Mouse (Mus musculus): ENCODE measurements around the gene Hist1h3g.
"Not testable (repeated sequence)": the region's sequence is repeated elsewhere in the genome, so short reads cannot be mapped to it uniquely, and the experiment has no call there.

Gene Hist1h3g

DNA sequence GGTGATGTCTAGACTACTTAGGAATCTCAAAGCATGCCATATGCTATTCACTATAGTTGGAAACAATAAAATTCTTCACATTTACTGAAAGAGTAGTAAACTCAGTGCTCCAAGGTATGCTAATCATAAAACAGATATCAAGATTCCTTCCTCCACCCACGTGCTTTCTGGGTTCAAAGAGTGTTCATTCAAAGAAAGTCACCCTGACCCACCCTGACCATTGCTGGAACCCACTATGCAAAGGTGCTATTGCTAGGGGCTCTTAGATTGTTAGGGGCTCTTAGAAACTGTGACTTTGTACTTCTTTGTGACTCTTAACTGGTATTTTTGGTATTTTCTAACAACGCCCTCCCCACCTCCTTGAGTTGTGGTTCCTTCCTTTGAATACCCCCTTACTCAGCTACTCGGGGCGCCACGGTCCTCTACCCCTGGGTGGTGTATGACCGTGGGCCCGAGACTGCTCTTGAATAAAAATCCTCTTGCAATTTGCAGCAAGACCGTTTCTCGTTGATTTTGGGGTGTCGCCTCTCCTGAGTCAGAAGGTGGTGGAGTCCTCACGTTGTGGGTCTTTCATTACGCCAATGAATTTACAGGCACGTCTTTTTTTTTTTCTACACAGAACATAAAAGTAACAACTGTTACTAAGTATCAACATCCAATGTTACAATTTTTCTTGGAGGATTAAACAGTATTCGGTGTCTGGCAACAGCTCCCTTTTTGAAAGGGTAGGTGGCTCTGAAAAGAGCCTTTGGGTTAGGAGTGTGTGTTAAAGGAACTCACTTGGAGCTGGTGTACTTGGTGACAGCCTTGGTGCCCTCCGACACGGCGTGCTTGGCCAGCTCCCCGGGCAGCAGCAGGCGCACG, 38.0 kb downstream of the Hist1h3g start:
- in situ Hi-C loops (cut with MboI; ENCODE audit: low sequenced_read_pairs) = loop anchor here (25.0 kb wide), 1 partner anchor 1786 kb away; the partner anchor contains the start of genes Hist1h1b, Hist1h2an, Hist1h2bp and Hist1h3i

GRCm38 (mm10) chr13:23573898-23574524, 38.8 kb downstream of the Hist1h3g start, which contains the start of the genes Hist1h2bf and Hist1h2ad:
Gene Hist1h2bf (minus strand): TSS chr13:23574196.
Gene Hist1h2ad (plus strand): TSS chr13:23574381.
- in situ Hi-C loops (cut with MboI; ENCODE audit: low sequenced_read_pairs) = loop anchor here (25.0 kb wide), 1 partner anchor 1787 kb away; the partner anchor contains the start of genes Hist1h1b, Hist1h2an, Hist1h2bp and Hist1h3i

GRCm38 (mm10) chr13:23574546-23575170, 39.4 kb downstream of the Hist1h3g start:
- in situ Hi-C loops (cut with MboI; ENCODE audit: low sequenced_read_pairs) = loop anchor here (25.0 kb wide), 1 partner anchor 1787 kb away; the partner anchor contains the start of genes Hist1h1b, Hist1h2an, Hist1h2bp and Hist1h3i

DNA sequence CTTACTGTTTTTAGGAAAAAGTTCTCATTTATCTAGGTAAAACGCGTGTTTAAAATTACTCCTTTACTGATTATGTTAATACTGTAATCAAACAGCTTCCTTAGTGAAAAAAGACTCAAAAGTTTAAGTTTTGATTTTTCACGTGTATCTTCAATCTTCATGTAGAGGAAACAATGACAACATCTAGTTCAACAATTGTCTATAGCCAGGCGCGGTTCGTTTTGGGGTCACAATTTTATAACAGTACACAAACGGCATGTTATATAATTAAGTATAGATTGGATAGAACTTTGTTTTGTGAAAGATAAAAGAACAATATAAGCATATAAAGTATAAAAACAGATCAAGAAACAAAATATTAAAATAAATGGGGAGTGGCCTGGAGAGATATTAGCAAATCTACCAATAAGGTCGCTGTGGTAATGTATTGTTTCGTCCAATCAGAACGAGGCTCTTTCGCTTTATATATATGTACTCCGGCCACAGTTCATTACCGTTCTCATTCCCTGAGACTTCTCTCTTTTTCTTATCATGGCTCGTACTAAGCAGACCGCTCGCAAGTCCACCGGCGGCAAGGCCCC, 40.1 kb downstream of the Hist1h3g start, which contains the start of gene Hist1h3d:
Hist1h3d (plus strand) TSS at position 493 of the 581 bp plus-strand sequence.
- in situ Hi-C loops (cut with MboI; ENCODE audit: low sequenced_read_pairs) = no loop called here

DNA sequence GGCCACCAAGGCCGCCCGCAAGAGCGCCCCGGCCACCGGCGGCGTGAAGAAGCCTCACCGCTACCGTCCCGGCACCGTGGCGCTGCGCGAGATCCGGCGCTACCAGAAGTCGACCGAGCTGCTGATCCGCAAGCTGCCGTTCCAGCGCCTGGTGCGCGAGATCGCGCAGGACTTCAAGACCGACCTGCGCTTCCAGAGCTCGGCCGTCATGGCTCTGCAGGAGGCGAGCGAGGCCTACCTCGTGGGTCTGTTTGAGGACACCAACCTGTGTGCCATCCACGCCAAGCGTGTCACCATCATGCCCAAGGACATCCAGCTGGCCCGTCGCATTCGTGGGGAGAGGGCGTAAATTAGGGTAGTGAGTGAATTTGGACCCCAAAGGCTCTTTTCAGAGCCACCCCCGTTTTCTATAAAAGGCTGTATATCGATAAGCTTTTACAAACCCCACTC, 40.7 kb downstream of the Hist1h3g start:
- in situ Hi-C loops (cut with MboI; ENCODE audit: low sequenced_read_pairs) = not testable (repeated sequence)

DNA sequence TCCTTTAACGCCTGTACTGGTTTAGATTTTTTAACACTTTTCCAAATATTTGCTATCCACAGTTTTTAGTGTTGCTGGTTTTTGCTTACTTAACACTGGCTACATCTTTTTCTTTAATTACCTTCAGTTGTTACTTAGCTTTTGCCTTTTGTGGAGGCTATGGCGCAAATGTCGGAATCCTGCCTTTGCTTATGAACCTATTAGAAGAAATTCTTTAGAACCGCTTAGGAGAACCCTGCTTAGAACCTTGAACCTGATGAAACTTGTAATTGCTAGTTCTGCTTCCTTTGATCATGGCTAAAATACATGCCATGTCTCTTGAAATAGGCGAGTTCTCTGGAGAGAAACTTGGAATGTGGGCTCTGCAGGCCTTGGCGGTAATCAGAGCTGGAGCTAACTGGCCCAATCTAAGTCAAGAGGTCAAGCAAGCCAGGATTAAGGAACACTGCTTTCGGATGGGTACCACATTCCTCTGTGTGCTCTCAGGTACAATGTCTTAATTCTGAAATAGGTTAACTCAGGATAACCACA, 41.2 kb downstream of the Hist1h3g start:
- in situ Hi-C loops (cut with MboI; ENCODE audit: low sequenced_read_pairs) = no loop called here

GRCm38 (mm10) chr13:23576906-23577639, 41.9 kb downstream of the Hist1h3g start:
- in situ Hi-C loops (cut with MboI; ENCODE audit: low sequenced_read_pairs) = no loop called here

- in situ Hi-C loops (cut with MboI; ENCODE audit: low sequenced_read_pairs) = no loop called here
Measured at GRCm38 (mm10) chr13:23577835-23578234, 42.6 kb downstream of the Hist1h3g start.

- in situ Hi-C loops (cut with MboI; ENCODE audit: low sequenced_read_pairs) = no loop called here
Measured at GRCm38 (mm10) chr13:23581408-23582218, 46.4 kb downstream of the Hist1h3g start, which contains the start of gene Hist1h4d. Gene Hist1h4d (plus strand): TSS chr13:23581598.

DNA sequence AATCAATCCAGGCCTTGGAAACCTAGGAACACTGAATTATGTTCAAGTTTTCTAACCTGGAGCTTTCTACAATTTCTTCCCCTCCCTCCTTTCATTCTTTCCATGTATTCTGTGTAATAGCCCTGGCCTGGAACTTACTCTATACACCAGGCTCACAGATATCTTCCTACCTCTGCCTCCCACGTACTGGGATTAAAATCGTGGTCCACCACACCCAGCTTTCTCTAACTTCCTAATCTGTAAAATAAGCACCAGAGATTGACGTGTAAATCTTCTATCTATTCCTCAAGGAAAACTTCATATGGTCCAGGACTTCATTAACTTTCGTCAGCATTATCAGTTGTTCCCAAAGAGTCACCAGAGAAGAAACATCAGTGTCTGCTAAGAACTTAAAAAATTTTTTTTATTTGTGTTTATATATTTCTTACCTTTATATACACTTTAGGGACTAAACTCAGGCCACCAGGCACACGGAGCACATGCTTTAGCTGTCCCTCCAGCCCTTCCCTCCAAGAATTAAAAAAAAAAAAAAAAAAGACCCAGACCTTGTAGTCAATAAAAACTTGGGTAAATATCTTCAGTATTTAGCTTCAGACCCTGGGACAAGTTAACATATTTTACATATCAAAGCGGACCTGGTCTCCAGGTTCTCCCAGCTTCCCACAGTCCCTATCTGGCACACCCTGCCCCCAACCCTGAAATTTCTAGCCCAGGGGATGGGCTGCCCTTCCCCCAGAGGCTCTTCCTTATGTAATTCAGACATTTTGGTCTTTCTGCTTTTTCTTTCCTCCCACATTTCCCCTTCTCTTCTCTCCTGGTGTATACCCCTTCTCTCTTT, 47.2 kb downstream of the Hist1h3g start:
- in situ Hi-C loops (cut with MboI; ENCODE audit: low sequenced_read_pairs) = no loop called here

GRCm38 (mm10) chr13:23583387-23584068, 48.3 kb downstream of the Hist1h3g start:
- in situ Hi-C loops (cut with MboI; ENCODE audit: low sequenced_read_pairs) = no loop called here

GRCm38 (mm10) chr13:23584331-23584730, 49.1 kb downstream of the Hist1h3g start:
- in situ Hi-C loops (cut with MboI; ENCODE audit: low sequenced_read_pairs) = no loop called here

- in situ Hi-C loops (cut with MboI; ENCODE audit: low sequenced_read_pairs) = no loop called here
Measured at GRCm38 (mm10) chr13:23585029-23585441, 49.8 kb downstream of the Hist1h3g start.
